Comparison of ENCODE assay signal across 22 mouse cellular contexts in genomic region chr17:14652013-14652412, GRCm38 (mm10). TPM values are rescaled to one million over a fixed set of nuclear protein-coding genes. Genes with fewer than 3 reads are reported as not detected.
"Had no signal": no experiment of that assay in that cellular context is flagged by ENCODE, and none has a peak within 500 bp of the region (broad histone marks: within the 10 kb centered on the region; RNA-seq: fewer than 3 reads in every experiment).

No protein-coding gene starts in this region.

- H3K4me1 ChIP-seq: megakaryocyte, embryonic 14.5 days; midbrain, embryonic 13.5 days; midbrain, embryonic 15.5 days had no signal

- H3K27me3 ChIP-seq: lung, embryonic 15.5 days; megakaryocyte, embryonic 14.5 days; midbrain, embryonic 13.5 days; midbrain, embryonic 15.5 days; neural tube, embryonic 13.5 days; neural tube, embryonic 15.5 days had no signal

- H3K4me2 ChIP-seq: lung, embryonic 15.5 days; midbrain, embryonic 11.5 days; midbrain, embryonic 13.5 days; midbrain, embryonic 15.5 days; neural tube, embryonic 13.5 days; neural tube, embryonic 15.5 days had no signal

- DNase-seq: liver, postnatal 0 days; lung, adult 2 months; lung, postnatal 14 days; lung, postnatal 36 days; retina, postnatal 1 day; right cerebral cortex, adult 18-20 months; right cerebral cortex, postnatal 25 days; right cerebral cortex, postnatal 4 days; spleen, adult 18-20 months; thymus, adult 18-20 months; thymus, postnatal 25 days; thymus, postnatal 4 days had no signal

- H3K36me3 ChIP-seq: lung, embryonic 15.5 days; midbrain, embryonic 13.5 days; midbrain, embryonic 15.5 days; neural tube, embryonic 13.5 days; neural tube, embryonic 15.5 days had no signal

- ATAC-seq: liver, postnatal 0 days; lung, postnatal 0 days; midbrain, embryonic 13.5 days; midbrain, embryonic 15.5 days had no signal

- H3K9ac ChIP-seq: liver, postnatal 0 days; lung, embryonic 15.5 days; midbrain, embryonic 13.5 days; midbrain, embryonic 15.5 days; neural tube, embryonic 13.5 days; neural tube, embryonic 15.5 days had no signal

- H3K9me3 ChIP-seq: lung, embryonic 15.5 days; megakaryocyte, embryonic 14.5 days; midbrain, embryonic 13.5 days; midbrain, embryonic 15.5 days; neural tube, embryonic 13.5 days; neural tube, embryonic 15.5 days had no signal

- H3K27ac ChIP-seq: lung, embryonic 15.5 days; macrophage; midbrain, embryonic 13.5 days; midbrain, embryonic 15.5 days; neural tube, embryonic 13.5 days; neural tube, embryonic 15.5 days had no signal

- H3K4me3 ChIP-seq: lung, embryonic 15.5 days; megakaryocyte, embryonic 14.5 days; midbrain, embryonic 13.5 days; midbrain, embryonic 15.5 days; neural tube, embryonic 13.5 days; neural tube, embryonic 15.5 days had no signal

RNA-seq across cellular contexts. Expression of gene Thbs2, which starts 42.0 kb away (rescaled TPM):
- total RNA-seq: monocyte, adult 5-6 weeks had no signal
- polyA plus RNA-seq: macrophage had no signal
